Mouse (Mus musculus): Measurements from ENCODE around the gene Zfp39. TPM values are rescaled to one million over a fixed set of nuclear protein-coding genes. Genes with fewer than 3 reads are reported as not detected.
A peak's percentile ranks its signal among the peaks of the same experiment; 100 is the strongest.

Zfp39 gene
- total RNA-seq, 1 experiment, result 3.0 TPM

GRCm38 (mm10) chr11:58917745-58918366 lies 13.8 kb upstream of the Zfp39 start, which contains the start of gene Btnl10:
TSS of gene Btnl10 (plus strand) at chr11:58917908.
- no peak within 1 kb of the TSS for H3K27ac ChIP-seq (ENCODE audit: insufficient read depth, low read depth, low read length, poor library complexity, severe bottlenecking)
- no peak for DNase-seq (ENCODE audit: low read depth, low spot score)
- H3K36me3 ChIP-seq (ENCODE audit: control insufficient read depth, insufficient read depth, low read length, poor library complexity, severe bottlenecking), result no peaks in the 10 kb centered on the region
- TF ChIP-seq CHD2 (IDR thresholded peaks at IDR 0.05; ENCODE audit: low read depth, low read length) (no peak), HCFC1 (IDR thresholded peaks at IDR 0.05; ENCODE audit: borderline replicate concordance, insufficient read depth, low read length) (no peak), MAFK (IDR thresholded peaks at IDR 0.05; ENCODE audit: insufficient read depth, low read depth, low read length) (no peak), ZC3H11A (IDR thresholded peaks at IDR 0.05; ENCODE audit: borderline replicate concordance, low read depth, low read length) (no peak), ZNF384 (IDR thresholded peaks at IDR 0.05; ENCODE audit: low read depth, low read length) (no peak)
- no peaks in the 10 kb centered on the region for H3K4me1 ChIP-seq (ENCODE audit: control insufficient read depth in 2 of 2, insufficient read depth in 2 of 2, low read length in 2 of 2, poor library complexity in 1 of 2)
- H3K4me3 ChIP-seq (ENCODE audit: insufficient read depth in 1 of 2, low read depth in 1 of 2, low read length in 2 of 2, poor library complexity in 1 of 2, severe bottlenecking in 1 of 2), result no peak within 1 kb of the TSS
- in situ Hi-C loops (cut with MboI; ENCODE audit: low sequenced_read_pairs in 2 of 2, unreplicated experiment in 2 of 2), result no loop called here
- H3K9me3 ChIP-seq (ENCODE audit: control insufficient read depth, insufficient read depth, low read depth, low read length), result no peaks in the 10 kb centered on the region
- no peak within 1 kb of the TSS for H3K9ac ChIP-seq (ENCODE audit: insufficient read depth, low read depth, low read length, poor library complexity, severe bottlenecking)

DNA sequence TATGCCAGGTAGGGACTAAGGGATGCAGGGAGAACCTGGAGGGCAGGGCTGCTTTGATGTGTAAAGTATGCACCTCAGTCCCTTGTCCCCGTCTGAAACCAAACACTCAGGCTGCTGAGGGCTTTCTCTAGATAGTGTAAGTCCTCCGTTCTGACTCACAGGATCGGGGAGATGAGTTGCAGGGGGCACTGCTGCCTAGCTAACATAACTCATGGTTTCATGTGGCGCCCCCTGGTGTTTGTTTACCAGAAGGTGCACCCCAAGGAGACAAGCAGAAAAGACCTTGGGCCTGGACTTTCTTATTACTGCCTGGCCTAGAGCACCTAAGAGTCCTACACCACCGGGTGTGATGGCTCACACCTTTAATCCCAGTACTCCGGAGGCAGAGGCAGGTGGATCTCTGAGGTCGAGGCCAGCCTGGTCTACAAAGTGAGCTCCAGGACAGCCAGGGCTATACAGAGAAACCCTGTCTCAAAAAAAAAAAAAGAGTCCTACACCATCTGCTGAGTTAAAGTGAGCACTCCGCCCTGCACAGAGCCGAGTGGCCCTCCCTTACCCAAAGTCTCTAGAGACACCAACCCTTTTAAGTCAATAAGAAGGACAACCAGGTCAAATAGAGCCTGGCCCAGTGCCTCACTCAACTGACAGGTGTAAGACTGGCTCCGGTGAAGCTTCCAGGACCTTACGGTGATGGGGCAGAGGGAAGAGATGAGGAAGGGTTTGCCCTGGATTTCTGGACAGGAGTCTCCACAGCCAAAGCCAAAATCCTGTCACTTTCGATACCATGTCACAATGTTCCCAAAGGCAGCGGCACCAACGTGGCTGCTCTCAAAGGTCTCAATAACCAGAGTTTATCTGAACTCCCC lies 13.1 kb upstream of the Zfp39 start:
- H3K9me3 ChIP-seq (ENCODE audit: control insufficient read depth, insufficient read depth, low read depth, low read length), result no peaks in the 10 kb centered on the region
- TF ChIP-seq HCFC1 (IDR thresholded peaks at IDR 0.05; ENCODE audit: borderline replicate concordance, insufficient read depth, low read length) (no peak), ZNF384 (IDR thresholded peaks at IDR 0.05; ENCODE audit: low read depth, low read length) (peak; percentile 27; the same call in 1 of the 2 replicates), ZC3H11A (IDR thresholded peaks at IDR 0.05; ENCODE audit: borderline replicate concordance, low read depth, low read length) (no peak), CHD2 (IDR thresholded peaks at IDR 0.05; ENCODE audit: low read depth, low read length) (no peak), MAFK (IDR thresholded peaks at IDR 0.05; ENCODE audit: insufficient read depth, low read depth, low read length) (no peak)
- no peaks in the 10 kb centered on the region for H3K36me3 ChIP-seq (ENCODE audit: control insufficient read depth, insufficient read depth, low read length, poor library complexity, severe bottlenecking)
- DNase-seq (ENCODE audit: low read depth, low spot score), result peak; percentile 81
- no peak overlapping the region for H3K4me3 ChIP-seq (ENCODE audit: insufficient read depth in 1 of 2, low read depth in 1 of 2, low read length in 2 of 2, poor library complexity in 1 of 2, severe bottlenecking in 1 of 2)
- no peak overlapping the region for H3K27ac ChIP-seq (ENCODE audit: insufficient read depth, low read depth, low read length, poor library complexity, severe bottlenecking)
- H3K4me1 ChIP-seq (ENCODE audit: control insufficient read depth in 2 of 2, insufficient read depth in 2 of 2, low read length in 2 of 2, poor library complexity in 1 of 2), result no peaks in the 10 kb centered on the region
- in situ Hi-C loops (cut with MboI; ENCODE audit: low sequenced_read_pairs in 2 of 2, unreplicated experiment in 2 of 2), result no loop called here
- H3K9ac ChIP-seq (ENCODE audit: insufficient read depth, low read depth, low read length, poor library complexity, severe bottlenecking), result no peak overlapping the region

GRCm38 (mm10) chr11:58914461-58915028 lies 10.5 kb upstream of the Zfp39 start:
- Histone ChIP-seq H3K9ac (ENCODE audit: insufficient read depth, low read depth, low read length, poor library complexity, severe bottlenecking) (no peak overlapping the region), H3K4me1 (ENCODE audit: control insufficient read depth in 2 of 2, insufficient read depth in 2 of 2, low read length in 2 of 2, poor library complexity in 1 of 2) (no peaks in the 10 kb centered on the region), H3K36me3 (ENCODE audit: control insufficient read depth, insufficient read depth, low read length, poor library complexity, severe bottlenecking) (no peaks in the 10 kb centered on the region), H3K4me3 (ENCODE audit: insufficient read depth in 1 of 2, low read depth in 1 of 2, low read length in 2 of 2, poor library complexity in 1 of 2, severe bottlenecking in 1 of 2) (no peak overlapping the region; a peak in 1 of 4 replicates), H3K27ac (ENCODE audit: insufficient read depth, low read depth, low read length, poor library complexity, severe bottlenecking) (no peak overlapping the region), H3K9me3 (ENCODE audit: control insufficient read depth, insufficient read depth, low read depth, low read length) (no peaks in the 10 kb centered on the region)
- in situ Hi-C loops (cut with MboI; ENCODE audit: low sequenced_read_pairs in 2 of 2, unreplicated experiment in 2 of 2), result no loop called here
- no peak for DNase-seq (ENCODE audit: low read depth, low spot score)
- no peak for TF ChIP-seq ZC3H11A (IDR thresholded peaks at IDR 0.05; ENCODE audit: borderline replicate concordance, low read depth, low read length)
- TF ChIP-seq MAFK (IDR thresholded peaks at IDR 0.05; ENCODE audit: insufficient read depth, low read depth, low read length), result no peak
- TF ChIP-seq HCFC1 (IDR thresholded peaks at IDR 0.05; ENCODE audit: borderline replicate concordance, insufficient read depth, low read length), result no peak
- no peak for TF ChIP-seq ZNF384 (IDR thresholded peaks at IDR 0.05; ENCODE audit: low read depth, low read length)

GRCm38 (mm10) chr11:58913776-58914175 lies 9.8 kb upstream of the Zfp39 start:
- no peaks in the 10 kb centered on the region for H3K36me3 ChIP-seq (ENCODE audit: control insufficient read depth, insufficient read depth, low read length, poor library complexity, severe bottlenecking)
- H3K9me3 ChIP-seq (ENCODE audit: control insufficient read depth, insufficient read depth, low read depth, low read length), result no peaks in the 10 kb centered on the region
- no peaks in the 10 kb centered on the region for H3K4me1 ChIP-seq (ENCODE audit: control insufficient read depth in 2 of 2, insufficient read depth in 2 of 2, low read length in 2 of 2, poor library complexity in 1 of 2)
- no peak for DNase-seq (ENCODE audit: low read depth, low spot score)
- H3K4me3 ChIP-seq (ENCODE audit: insufficient read depth in 1 of 2, low read depth in 1 of 2, low read length in 2 of 2, poor library complexity in 1 of 2, severe bottlenecking in 1 of 2), result no peak overlapping the region
- H3K27ac ChIP-seq (ENCODE audit: insufficient read depth, low read depth, low read length, poor library complexity, severe bottlenecking), result no peak overlapping the region
- in situ Hi-C loops (cut with MboI; ENCODE audit: low sequenced_read_pairs in 2 of 2, unreplicated experiment in 2 of 2), result no loop called here
- H3K9ac ChIP-seq (ENCODE audit: insufficient read depth, low read depth, low read length, poor library complexity, severe bottlenecking), result no peak overlapping the region
- TF ChIP-seq ZC3H11A (IDR thresholded peaks at IDR 0.05; ENCODE audit: borderline replicate concordance, low read depth, low read length) (no peak), ZNF384 (IDR thresholded peaks at IDR 0.05; ENCODE audit: low read depth, low read length) (no peak), HCFC1 (IDR thresholded peaks at IDR 0.05; ENCODE audit: borderline replicate concordance, insufficient read depth, low read length) (no peak), MAFK (IDR thresholded peaks at IDR 0.05; ENCODE audit: insufficient read depth, low read depth, low read length) (no peak), CHD2 (IDR thresholded peaks at IDR 0.05; ENCODE audit: low read depth, low read length) (no peak)
